Mouse (Mus musculus): ENCODE data around the gene Ccdc106.

Gene Ccdc106

DNA sequence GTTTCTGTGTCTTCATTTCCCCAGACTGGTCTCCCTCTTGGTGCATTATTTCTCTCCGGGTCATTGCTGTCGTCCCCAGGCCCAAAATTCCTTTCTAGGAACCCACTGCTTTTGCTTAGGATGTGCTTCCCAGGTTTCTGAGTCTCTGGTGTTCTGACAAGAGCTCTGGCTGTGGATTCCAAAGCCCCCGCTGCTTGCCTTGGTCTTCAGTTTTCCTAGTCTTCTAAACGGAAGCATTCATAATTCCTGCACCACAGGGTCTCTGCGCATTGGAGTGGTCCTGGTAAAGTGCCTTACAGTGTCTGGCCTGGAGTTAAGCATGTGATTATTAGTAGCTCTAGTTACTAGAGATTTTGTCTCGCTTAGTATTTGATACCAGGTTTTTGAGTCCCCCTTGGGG is 60.5 kb downstream of the Ccdc106 start:
- no peak for DNase-seq

DNA sequence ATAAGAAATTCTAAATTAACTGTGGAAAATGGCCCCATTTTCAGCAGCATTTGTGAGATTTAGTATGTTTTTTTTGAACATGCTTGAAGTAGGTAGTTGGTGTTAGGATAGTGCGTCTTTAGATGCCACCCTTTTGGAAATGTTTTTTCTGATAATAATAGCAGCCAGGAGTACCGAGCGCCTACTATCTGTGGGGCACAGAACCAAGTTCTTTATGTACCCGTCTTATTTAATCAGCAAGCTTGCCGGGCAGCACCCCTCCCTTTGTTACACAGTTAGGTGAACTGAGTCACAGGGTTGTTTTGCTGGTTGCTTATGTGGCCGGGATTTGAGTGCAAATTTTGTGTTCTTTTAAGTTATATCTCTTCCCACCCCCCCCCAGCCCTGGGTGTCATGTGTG is 60.9 kb downstream of the Ccdc106 start:
- no peak for DNase-seq

DNA sequence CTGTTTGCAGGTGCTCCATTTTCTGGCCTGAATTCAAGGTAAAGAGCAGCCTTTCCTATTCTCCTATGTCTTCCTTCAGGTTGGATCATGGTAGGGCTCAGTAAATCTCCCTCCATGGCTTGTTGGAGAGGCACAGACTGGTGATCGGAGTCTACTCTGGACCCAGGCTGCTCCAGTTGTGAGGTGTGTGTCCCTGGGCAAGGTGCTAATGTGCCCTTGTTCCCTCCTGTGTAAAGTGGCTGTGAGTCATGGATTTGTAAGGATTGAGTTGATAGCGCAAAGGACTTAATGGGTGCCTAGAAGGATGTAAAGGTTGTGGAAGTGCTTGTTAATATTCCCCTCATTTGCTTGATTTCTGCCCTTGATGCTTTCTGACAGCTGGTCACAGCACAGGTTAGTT is 61.6 kb downstream of the Ccdc106 start:
- no peak for DNase-seq

DNA sequence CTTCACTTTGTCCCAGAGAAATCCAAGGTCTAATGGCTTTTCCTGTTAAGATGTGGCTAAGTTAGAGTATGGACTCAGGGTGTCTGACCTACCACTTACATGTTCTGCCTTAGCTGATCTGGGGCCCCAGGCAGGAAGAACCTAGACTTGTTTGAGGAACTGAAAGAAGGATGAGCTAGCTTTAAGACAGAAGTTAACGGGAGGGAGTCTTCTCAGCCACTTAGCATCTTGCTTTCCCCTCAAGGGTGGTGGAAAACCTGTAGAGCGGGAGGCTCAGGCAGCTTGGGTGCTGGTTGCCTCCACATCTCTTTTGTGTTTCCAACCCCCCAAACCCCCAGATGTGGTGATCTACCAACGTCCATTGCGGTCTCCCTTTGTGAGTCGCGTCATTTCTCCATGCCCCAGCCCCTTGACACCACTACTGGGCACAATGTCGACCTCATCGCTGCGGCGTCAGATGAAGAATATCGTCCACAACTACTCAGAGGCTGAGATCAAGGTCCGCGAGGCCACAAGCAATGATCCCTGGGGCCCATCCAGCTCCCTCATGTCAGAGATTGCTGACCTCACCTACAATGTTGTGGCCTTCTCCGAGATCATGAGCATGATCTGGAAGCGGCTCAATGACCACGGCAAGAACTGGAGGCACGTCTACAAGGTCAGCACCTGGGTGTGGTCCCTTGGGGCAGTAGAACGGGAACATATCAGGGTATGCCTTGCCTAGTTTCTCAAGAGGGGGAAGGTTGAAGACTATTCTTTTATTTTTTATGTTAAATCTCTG is 63.2 kb downstream of the Ccdc106 start:
- DNase-seq, result peak in 1 of 2 experiments; percentile 23

DNA sequence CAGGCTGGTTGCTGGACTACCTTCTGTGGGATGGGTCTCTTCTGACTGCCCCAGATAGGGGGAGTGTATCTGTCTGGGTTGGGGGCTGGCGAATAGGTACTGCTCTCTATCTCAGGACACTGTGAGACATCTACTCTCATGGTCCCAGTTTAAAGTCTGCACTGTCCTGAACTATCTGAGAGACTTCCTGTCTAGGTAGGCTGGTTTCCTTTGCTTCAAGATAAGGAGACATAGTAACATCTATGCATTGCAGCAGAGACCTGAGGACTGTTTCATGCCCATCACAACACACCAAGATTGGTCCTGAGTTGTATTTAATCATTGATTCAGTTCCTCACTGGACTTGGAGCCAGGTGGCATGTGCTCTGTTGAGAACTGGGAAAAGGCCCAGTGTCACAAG is 65.2 kb downstream of the Ccdc106 start:
- DNase-seq, result no peak

DNA sequence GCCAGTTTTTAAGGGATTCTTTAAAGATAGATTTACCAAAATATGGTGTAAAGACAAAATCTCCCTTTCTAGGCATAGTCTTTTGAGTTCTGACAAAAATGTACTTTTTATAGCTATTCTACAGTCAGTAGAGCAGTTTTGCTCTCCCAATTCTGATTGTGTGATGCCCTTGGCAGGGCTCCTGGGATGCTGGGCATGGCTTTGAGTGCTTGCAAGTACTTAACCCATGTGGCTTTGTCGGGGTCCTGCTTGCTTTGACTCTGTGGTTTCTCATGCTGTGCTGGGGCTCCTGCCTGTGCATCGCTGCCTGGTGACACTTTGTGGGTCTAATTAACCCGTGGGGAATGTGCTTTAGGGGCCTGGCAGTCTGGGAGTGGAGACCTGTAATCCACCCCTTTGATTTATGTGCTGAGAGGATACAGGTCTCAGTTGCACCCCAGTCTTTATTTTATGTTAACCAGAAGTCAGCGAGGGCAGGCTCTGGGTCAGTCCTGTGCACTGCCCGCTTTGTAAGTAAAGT is 66.6 kb downstream of the Ccdc106 start:
- DNase-seq, result no peak

DNA sequence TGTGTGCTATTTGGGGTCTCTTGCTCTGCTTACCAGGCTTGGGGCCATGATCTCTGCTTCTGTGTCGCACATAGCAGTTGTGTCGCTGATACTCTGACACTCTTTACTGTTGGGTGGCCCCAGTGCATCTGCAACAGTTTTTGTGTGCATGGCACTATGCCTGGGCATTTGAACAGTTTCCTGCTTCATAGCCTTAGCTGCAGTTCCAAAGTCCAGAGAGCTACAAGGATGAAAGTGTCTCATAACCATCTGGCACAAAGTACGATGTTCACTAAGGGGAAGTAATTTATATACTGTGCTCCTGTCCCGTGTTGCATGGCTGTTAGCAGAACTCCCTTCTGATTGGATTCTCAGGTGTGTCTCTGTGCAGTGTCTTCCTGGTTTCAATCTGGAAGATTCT is 67.5 kb downstream of the Ccdc106 start:
- DNase-seq, result no peak

DNA sequence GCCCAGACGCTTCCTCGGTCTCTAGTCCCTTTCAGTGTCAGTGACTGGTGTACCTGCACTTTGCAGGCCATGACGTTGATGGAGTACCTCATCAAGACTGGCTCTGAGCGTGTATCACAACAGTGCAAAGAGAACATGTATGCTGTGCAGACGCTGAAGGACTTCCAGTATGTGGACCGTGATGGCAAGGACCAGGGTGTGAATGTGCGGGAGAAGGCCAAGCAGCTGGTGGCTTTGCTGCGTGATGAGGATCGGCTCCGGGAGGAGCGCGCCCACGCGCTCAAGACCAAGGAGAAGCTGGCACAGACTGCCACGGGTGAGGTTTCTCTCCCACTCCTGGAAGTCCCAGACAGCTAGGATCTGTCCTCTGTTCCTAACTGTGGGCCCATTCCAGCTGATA is 69.5 kb downstream of the Ccdc106 start:
- no peak for DNase-seq

DNA sequence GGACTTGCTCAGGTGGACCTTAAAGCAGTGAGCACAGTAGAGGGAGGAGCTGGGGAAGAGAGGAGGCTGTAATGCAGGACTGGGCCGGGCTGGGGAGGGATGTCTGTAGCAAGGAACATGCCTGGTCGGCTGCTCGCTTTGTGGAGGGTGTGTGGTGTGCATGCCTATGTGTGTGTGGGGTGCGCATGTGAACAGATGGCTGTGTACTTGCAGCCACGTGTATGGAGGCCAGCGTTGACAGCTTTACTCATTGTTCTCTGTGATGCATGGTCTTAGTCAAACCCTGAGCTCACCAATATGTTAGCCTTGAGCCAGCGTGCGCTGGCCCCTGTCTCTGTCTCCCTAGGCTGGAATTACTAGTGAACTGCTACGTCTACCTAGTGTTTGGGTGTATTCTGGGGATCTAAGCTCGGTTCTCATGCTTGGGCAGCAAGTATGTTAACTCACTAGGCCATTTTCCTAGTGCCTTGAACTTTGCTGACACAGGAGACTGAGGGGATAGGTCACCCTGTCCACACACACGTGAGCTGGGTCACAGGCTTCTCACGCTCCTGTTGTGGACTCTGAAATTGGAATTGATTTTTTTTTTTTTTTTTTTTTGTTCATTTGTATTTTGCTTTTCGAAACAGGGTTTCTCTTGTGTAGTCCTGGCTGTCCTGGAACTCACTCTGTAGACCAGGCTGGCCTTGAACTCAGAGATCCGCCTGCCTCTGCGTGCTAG is 70.8 kb downstream of the Ccdc106 start:
- no peak for DNase-seq

DNA sequence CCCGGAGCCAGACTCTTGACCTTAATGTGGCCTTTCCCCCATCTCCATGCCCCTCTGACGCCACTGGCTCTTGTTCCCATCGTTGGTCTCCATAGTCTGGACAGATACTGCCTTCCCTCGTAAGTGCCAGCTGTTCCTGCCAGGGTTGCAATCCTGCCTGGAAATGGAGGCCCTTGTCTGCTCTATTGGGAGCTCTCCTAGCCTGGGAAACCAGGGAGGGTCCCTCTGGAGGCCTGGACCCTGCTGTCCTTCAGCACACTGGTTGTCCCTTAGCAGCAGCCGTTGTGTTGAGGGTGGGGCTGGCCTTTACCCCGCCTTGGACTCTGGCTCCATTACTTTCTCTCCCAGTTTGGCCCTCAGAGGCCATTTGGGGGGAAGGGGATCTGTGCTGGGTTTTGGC is 72.0 kb downstream of the Ccdc106 start:
- DNase-seq, result no peak

DNA sequence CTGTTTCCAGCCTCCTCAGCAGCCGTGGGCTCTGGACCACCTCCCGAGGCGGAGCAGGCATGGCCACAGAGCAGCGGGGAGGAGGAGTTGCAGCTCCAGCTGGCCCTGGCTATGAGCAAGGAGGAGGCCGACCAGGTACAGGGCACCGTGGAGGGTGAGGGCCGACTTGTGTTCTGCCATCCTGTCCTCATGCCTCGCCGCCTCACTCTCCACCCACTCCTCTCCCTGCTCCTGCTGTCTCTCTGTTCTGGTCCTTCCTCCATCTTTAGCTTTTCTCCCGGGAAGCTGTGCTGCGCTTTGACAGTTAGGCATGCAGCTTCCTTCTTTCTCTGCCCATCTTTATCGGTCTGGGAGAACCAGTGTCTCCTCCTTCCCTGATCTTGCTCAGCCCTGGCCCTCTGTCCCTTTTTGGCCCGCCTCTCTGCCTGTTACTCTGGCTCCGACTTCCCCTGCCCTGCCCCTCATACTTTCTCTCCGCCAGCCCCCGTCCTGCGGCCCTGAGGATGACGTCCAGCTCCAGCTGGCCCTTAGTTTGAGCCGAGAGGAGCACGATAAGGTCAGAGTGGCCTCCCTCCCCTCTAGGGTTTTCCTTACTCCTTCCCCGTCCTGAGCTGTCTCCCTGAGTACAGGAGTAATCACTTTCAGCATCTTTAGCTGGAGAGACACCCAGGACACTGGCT is 72.6 kb downstream of the Ccdc106 start:
- no peak for DNase-seq

DNA sequence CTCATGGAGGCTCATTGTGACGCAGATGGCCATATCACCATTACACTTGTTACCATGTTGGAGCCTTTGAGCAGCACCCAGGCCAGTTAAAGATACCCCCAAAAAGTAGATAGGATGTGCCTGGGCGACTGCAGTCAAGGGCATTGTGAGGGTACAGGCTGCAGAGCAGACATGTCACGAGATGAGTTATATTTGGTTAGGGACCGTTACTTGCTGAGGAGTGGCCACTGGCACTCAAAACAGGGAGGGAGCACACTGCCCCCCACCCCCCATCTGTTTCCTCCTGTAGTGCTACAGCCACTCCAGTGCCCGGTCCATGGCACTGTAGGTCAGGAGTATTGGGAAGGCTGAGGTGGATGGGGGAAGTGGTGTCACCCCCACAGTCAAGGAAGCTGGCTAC is 78.4 kb downstream of the Ccdc106 start:
- no peak for DNase-seq

DNA sequence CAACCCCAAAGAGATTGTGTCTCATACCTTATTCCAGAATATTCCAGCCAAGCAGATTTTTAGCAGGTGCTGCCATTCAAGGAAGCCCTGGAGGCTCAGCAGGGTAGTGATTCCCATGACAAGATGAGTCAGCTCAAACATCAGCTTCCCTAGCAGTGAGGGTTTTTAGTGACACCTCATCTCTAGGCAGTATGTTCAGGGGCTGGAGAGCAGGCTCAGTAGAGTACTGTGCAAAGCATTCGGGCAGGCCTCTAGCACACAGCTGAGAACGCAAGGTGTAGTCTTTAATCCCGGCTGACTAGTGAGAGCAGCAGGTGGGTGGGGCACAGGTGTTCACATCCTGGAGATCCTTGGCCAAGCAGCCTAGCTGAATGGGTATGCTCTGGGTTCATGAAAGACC is 79.4 kb downstream of the Ccdc106 start:
- DNase-seq, result no peak

DNA sequence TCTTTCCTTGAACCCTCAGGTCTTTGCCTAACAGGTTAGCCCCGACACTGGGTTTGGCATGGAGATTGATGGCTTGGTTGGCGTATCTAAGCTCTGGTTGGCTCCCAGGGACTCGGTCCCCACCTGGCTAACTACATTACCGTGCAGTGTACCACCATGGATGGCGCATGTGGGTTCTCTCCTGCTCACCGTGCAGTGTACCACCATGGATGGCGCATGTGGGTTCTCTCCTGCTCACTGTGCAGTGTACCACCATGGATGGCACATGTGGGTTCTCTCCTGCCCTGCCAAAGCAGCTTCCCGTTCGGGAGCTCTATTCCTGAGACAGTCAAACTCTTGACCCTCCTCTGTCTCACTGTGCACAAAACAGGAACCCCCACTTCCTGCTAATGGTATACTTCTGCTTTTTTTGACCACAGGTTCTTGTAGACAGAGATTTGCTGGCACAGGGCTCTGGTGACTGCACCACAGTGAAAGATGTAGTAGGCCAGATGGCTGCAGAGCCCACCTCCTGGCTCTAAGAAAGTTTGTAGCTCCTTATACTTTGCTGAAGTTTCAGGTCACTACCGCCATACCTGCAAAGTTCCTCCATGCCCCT is 80.8 kb downstream of the Ccdc106 start:
- peak; percentile 28 to 45 for DNase-seq

DNA sequence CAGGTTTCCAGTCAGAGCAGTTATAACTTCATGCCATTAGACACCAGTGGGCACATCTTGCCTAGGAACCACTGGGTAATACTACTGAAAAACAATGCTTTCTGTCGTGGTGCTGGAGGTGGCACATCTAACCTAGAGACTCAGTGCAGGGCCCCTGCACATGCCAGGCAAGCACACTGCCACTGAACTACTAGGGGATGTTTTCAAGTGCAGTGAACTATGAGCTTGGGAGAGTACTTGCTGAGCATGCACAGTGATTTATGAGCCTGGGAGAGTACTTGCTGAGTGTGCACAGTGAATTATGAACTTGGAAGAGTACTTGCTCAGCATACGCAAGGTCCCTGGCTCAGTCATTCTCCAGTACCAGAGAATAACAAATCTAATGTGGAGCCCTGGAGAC is 82.2 kb downstream of the Ccdc106 start:
- DNase-seq, result no peak

DNA sequence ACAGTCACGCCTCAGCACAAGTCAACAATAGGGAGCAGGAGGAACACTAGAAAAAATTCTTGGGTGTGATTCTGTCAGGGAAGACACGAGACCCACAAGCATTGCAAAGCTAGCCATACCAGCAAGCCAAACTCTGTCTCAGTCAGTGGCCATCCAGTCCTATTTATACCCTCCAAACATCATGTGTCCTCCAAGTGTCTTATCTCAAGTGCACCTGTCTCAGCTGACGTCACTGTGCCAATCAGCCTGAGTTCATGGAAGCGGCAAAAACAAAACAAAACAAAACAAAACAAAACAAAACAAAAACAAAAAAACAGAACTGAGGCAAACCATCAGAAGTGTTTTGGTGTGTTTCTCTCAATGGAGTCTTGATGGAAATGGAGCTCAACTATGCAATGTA is 87.9 kb downstream of the Ccdc106 start:
- DNase-seq, result no peak

DNA sequence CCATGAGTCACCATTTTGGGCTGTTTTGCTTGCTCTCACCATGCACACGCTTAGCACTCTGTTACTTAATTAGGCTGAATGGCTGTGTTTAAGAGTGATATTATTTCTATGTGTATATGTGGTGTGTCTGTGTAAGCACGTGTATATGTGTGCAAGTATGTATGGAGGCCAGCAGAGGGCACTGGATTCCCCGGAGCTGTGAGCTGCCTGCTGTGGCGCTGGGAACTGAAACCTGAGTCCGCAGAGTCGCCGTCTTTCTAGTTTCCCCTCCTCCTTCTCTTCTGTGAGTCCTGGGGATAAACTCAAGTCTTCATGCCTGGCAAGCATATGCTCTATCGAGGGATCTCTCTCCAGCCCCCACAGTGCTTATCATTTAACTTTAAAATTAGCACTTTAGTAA is 88.9 kb downstream of the Ccdc106 start:
- DNase-seq, result no peak

All from lung, adult 18-20 months (tissue).